Comparison of ENCODE assay signal across 8 mouse cellular contexts in genomic region chr14:55713007-55713728, GRCm38 (mm10). TPM values are rescaled to one million over a fixed set of nuclear protein-coding genes. Genes with fewer than 3 reads are reported as not detected.
DNase-seq lines count a peak whose midpoint lies in the region; ATAC-seq and TF ChIP-seq lines count a peak whose summit lies in the region.

No protein-coding gene starts in this region.

- H3K9ac ChIP-seq in intestine, postnatal 0 days (ENCODE audit: low read depth, low read length): no peak overlapping the region; the same call in 1 of the 2 replicates
- H3K9ac ChIP-seq in liver, postnatal 0 days (replicated peaks): peak overlapping the region; percentile 50

- no peaks in the 10 kb centered on the region for H3K27me3 ChIP-seq in intestine, postnatal 0 days (replicated peaks; ENCODE audit: control insufficient read depth, insufficient read depth, low read length)
- 0 out of 2 replicates have a peak, but pooled peaks cover 3% of the 10 kb centered on the region for H3K27me3 ChIP-seq in liver, postnatal 0 days (ENCODE audit: insufficient read depth, low read length)

- H3K36me3 ChIP-seq in intestine, postnatal 0 days (ENCODE audit: control insufficient read depth, insufficient read depth): peaks cover 16% of the 10 kb centered on the region
- H3K36me3 ChIP-seq in liver, postnatal 0 days (replicated peaks; ENCODE audit: insufficient read depth, low read length): peaks cover 10% of the 10 kb centered on the region

- TF ChIP-seq EP300 in liver, postnatal 0 days (IDR thresholded peaks at IDR 0.05; ENCODE audit: low read depth): no peak

- TF ChIP-seq CTCF in intestine, postnatal 0 days (IDR thresholded peaks at IDR 0.05; ENCODE audit: low read depth): no peak
- TF ChIP-seq CTCF in liver, postnatal 0 days (IDR thresholded peaks at IDR 0.05; ENCODE audit: low read depth): no peak

- no peaks in the 10 kb centered on the region for H3K9me3 ChIP-seq in intestine, postnatal 0 days (ENCODE audit: control insufficient read depth)
- no peaks in the 10 kb centered on the region for H3K9me3 ChIP-seq in liver, postnatal 0 days (ENCODE audit: low read length)

- 5% methylated on average over 24 of the region's 25 CpGs for WGBS in intestine, postnatal 0 days
- 12% methylated on average over 25 of the region's 25 CpGs for WGBS in liver, postnatal 0 days (ENCODE audit: insufficient replicate concordance)

- peak overlapping the region; percentile 70 for H3K4me2 ChIP-seq in intestine, postnatal 0 days (replicated peaks; ENCODE audit: low read depth)
- peak overlapping the region; percentile 73 for H3K4me2 ChIP-seq in liver, postnatal 0 days (ENCODE audit: low read depth, low read length)

- no peaks in the 10 kb centered on the region; the same call in 1 of the 2 replicates for H3K4me1 ChIP-seq in intestine, postnatal 0 days (replicated peaks; ENCODE audit: control insufficient read depth, insufficient read depth, low read length)
- peaks cover 28% of the 10 kb centered on the region for H3K4me1 ChIP-seq in liver, postnatal 0 days (ENCODE audit: insufficient read depth)

- ATAC-seq in intestine, postnatal 0 days: peak; percentile 54; the same call in 1 of the 2 replicates
- peak; percentile 47 for ATAC-seq in liver, postnatal 0 days

- no peak overlapping the region for H3K27ac ChIP-seq in intestine, postnatal 0 days (ENCODE audit: low read depth, low read length)
- peak overlapping the region; percentile 57 for H3K27ac ChIP-seq in liver, postnatal 0 days (ENCODE audit: low read depth)

- H3K4me3 ChIP-seq in intestine, postnatal 0 days (ENCODE audit: low read depth, low read length): peak overlapping the region; percentile 29
- peak overlapping the region; percentile 47 for H3K4me3 ChIP-seq in liver, postnatal 0 days (ENCODE audit: low read depth, low read length)

- DNase-seq in gastrocnemius, adult 18-20 months (ENCODE audit: low spot score): peak; percentile 18
- DNase-seq in gastrocnemius, adult 8-10 months (ENCODE audit: low spot score in 2 of 2): no peak
- peak; percentile 22 for DNase-seq in embryo, embryonic 9.5 days (ENCODE audit: extremely low spot score)
- DNase-seq in liver, postnatal 0 days: peak; percentile 70
- DNase-seq in cerebellum, postnatal 10 days: no peak
- no peak for DNase-seq in layer of hippocampus, adult 9-11 months
- no peak for DNase-seq in cerebellum, adult 11-12 months

RNA-seq across cellular contexts. Expression of gene Tgm1, which starts 0.6 kb away (rescaled TPM):
- total RNA-seq in gastrocnemius, adult 18-20 months (2021): under 1 TPM in 1 of 2 experiments, not detected in 1; 0.17 TPM
- under 1 TPM in 3 of 4 experiments, not detected in 1; 0.09 to 0.12 (median 0.11) TPM for total RNA-seq in gastrocnemius, adult 8-10 months (2022)
- 1.1 and 1.3 TPM in 2 replicates for polyA plus RNA-seq in intestine, postnatal 0 days (2015; fragmentation: Nextera tagmentation; extraction: Ambion mirVana)
- 3.6 and 4.7 TPM in 2 replicates for polyA plus RNA-seq in liver, postnatal 0 days (2015; fragmentation: Nextera tagmentation; extraction: Ambion mirVana)

RNA-seq across cellular contexts. Expression of gene Rabggta, which starts 8.9 kb away (rescaled TPM):
- total RNA-seq in gastrocnemius, adult 18-20 months (2021): 10 to 100 TPM; 10.4 to 11.5 TPM
- 10 to 100 TPM in 2 of 4 experiments, 1 to 10 TPM in 2; 9.4 to 13.2 (median 11.0) TPM for total RNA-seq in gastrocnemius, adult 8-10 months (2022)
- polyA plus RNA-seq in intestine, postnatal 0 days (2015; fragmentation: Nextera tagmentation; extraction: Ambion mirVana): 24.0 and 25.6 TPM in 2 replicates
- 18.5 and 21.2 TPM in 2 replicates for polyA plus RNA-seq in liver, postnatal 0 days (2015; fragmentation: Nextera tagmentation; extraction: Ambion mirVana)

RNA-seq across cellular contexts. Expression of gene Tinf2, which starts 31.5 kb away (rescaled TPM):
- total RNA-seq in gastrocnemius, adult 18-20 months (2021): 10 to 100 TPM; 12.1 to 15.7 TPM
- total RNA-seq in gastrocnemius, adult 8-10 months (2022): 10 to 100 TPM; 13.0 to 17.4 (median 14.6) TPM
- polyA plus RNA-seq in intestine, postnatal 0 days (2015; fragmentation: Nextera tagmentation; extraction: Ambion mirVana): 20.6 and 21.9 TPM in 2 replicates
- polyA plus RNA-seq in liver, postnatal 0 days (2015; fragmentation: Nextera tagmentation; extraction: Ambion mirVana): 11.5 and 14.1 TPM in 2 replicates

RNA-seq across cellular contexts. Expression of gene Dhrs1, which starts 32.3 kb away (rescaled TPM):
- total RNA-seq in gastrocnemius, adult 18-20 months (2021): 10 to 100 TPM; 29.5 to 32.1 TPM
- total RNA-seq in gastrocnemius, adult 8-10 months (2022): 10 to 100 TPM; 26.4 to 37.6 (median 31.6) TPM
- polyA plus RNA-seq in intestine, postnatal 0 days (2015; fragmentation: Nextera tagmentation; extraction: Ambion mirVana): 466 and 476 TPM in 2 replicates
- polyA plus RNA-seq in liver, postnatal 0 days (2015; fragmentation: Nextera tagmentation; extraction: Ambion mirVana): 98.6 and 103 TPM in 2 replicates

RNA-seq across cellular contexts. Expression of gene Nop9, which starts 32.3 kb away (rescaled TPM):
- 1 to 10 TPM; 9.0 to 9.4 TPM for total RNA-seq in gastrocnemius, adult 18-20 months (2021)
- total RNA-seq in gastrocnemius, adult 8-10 months (2022): 10 to 100 TPM in 2 of 4 experiments, 1 to 10 TPM in 2; 9.4 to 14.8 (median 10.1) TPM
- 14.4 and 14.9 TPM in 2 replicates for polyA plus RNA-seq in intestine, postnatal 0 days (2015; fragmentation: Nextera tagmentation; extraction: Ambion mirVana)
- polyA plus RNA-seq in liver, postnatal 0 days (2015; fragmentation: Nextera tagmentation; extraction: Ambion mirVana): 13.2 and 14.5 TPM in 2 replicates

Comparison
In these comparisons a context has a peak if more than half of its experiments do, and no peak if none do; other contexts are left out.
1. DNase-seq: peak in gastrocnemius, adult 18-20 months (single experiment), embryo, embryonic 9.5 days (single experiment) and liver, postnatal 0 days (single experiment); none in gastrocnemius, adult 8-10 months (0 of 2), cerebellum, postnatal 10 days (0 of 2), layer of hippocampus, adult 9-11 months (single experiment) and cerebellum, adult 11-12 months (single experiment).